Mouse (Mus musculus): ENCODE data around the gene Cox10. TPM values are rescaled to one million over a fixed set of nuclear protein-coding genes. Genes with fewer than 3 reads are reported as not detected.

Gene Cox10
- total and polyA plus RNA-seq, 3 experiments = 23.4 to 60.3 (median 35.2) TPM

- no peak overlapping the region for H3K9ac ChIP-seq (ENCODE audit: insufficient read depth, low read depth)
- no peak for DNase-seq (ENCODE audit: extremely low read depth)
- in situ Hi-C loops (cut with MboI; ENCODE audit: low pct_ligation_motif_present, low pct_unique_long_range_greater_than_20kb, low sequenced_read_pairs) (no loop called here), dilution Hi-C loops (cut with MboI; ENCODE audit: extremely low pct_ligation_motif_present, extremely low pct_unique_long_range_greater_than_20kb, low sequenced_read_pairs) (no loop called here)
- peaks cover 25 to 90% of the 10 kb centered on the region in 2 experiments for H3K36me3 ChIP-seq (replicated peaks in 1 of 2; ENCODE audit: control insufficient read depth in 1 of 2, insufficient read depth in 1 of 2, low read length in 1 of 2)
- no peak for TF ChIP-seq ZKSCAN1 (IDR thresholded peaks at IDR 0.05; ENCODE audit: borderline replicate concordance, low read depth, low read length)
- TF ChIP-seq PAX5 (IDR thresholded peaks at IDR 0.05; ENCODE audit: low read length) = no peak
- TF ChIP-seq KAT2A (IDR thresholded peaks at IDR 0.05; ENCODE audit: insufficient replicate concordance, low read length) = no peak
- TF ChIP-seq CHD2 (IDR thresholded peaks at IDR 0.05; ENCODE audit: low read length) = no peak
- no peak for TF ChIP-seq CTCF (conservative IDR thresholded peaks at IDR 0.05 in 1 of 2, IDR thresholded peaks at IDR 0.05 in 1 of 2; ENCODE audit: low read depth in 2 of 2, low read length in 2 of 2)
- TF ChIP-seq MAX (IDR thresholded peaks at IDR 0.05; ENCODE audit: low read length) = no peak
- TF ChIP-seq BHLHE40 (IDR thresholded peaks at IDR 0.05; ENCODE audit: low read depth, low read length) = no peak
- TF ChIP-seq ZNF384 (IDR thresholded peaks at IDR 0.05; ENCODE audit: low read depth, low read length) = no peak
- TF ChIP-seq EP300 (IDR thresholded peaks at IDR 0.05; ENCODE audit: low read length) = no peak
- TF ChIP-seq GABPA (IDR thresholded peaks at IDR 0.05; ENCODE audit: insufficient replicate concordance, low read depth, low read length) = no peak
- TF ChIP-seq JUND (conservative IDR thresholded peaks at IDR 0.05; ENCODE audit: low read depth, low read length) = no peak
- no peak for TF ChIP-seq SIN3A (IDR thresholded peaks at IDR 0.05; ENCODE audit: low read length)
- TF ChIP-seq MYC (IDR thresholded peaks at IDR 0.05; ENCODE audit: low read depth, low read length) = no peak
- no peak for TF ChIP-seq E2F4 (IDR thresholded peaks at IDR 0.05; ENCODE audit: insufficient replicate concordance, low read depth, low read length)
- no peak for TF ChIP-seq UBTF (IDR thresholded peaks at IDR 0.05; ENCODE audit: low read depth, low read length)
- no peak for TF ChIP-seq IRF4 (IDR thresholded peaks at IDR 0.05; ENCODE audit: low read depth, low read length)
- no peak for TF ChIP-seq ELF1 (IDR thresholded peaks at IDR 0.05; ENCODE audit: low read depth, low read length)
- no peak for TF ChIP-seq RAD21 (IDR thresholded peaks at IDR 0.05; ENCODE audit: low read depth, low read length)
- TF ChIP-seq MAZ (IDR thresholded peaks at IDR 0.05; ENCODE audit: low read depth, low read length) = no peak
- no peak for TF ChIP-seq RCOR1 (conservative IDR thresholded peaks at IDR 0.05; ENCODE audit: low read depth, low read length)
- peaks cover 0 to 17% of the 10 kb centered on the region in 2 experiments; a peak in 2 of 4 replicates for H3K4me1 ChIP-seq (ENCODE audit: control insufficient read depth in 1 of 2, insufficient read depth in 2 of 2)
- H3K79me2 ChIP-seq (replicated peaks; ENCODE audit: control insufficient read depth, extremely low read depth, insufficient read depth, poor library complexity, severe bottlenecking) = no peaks in the 10 kb centered on the region
- no peaks in the 10 kb centered on the region for H3K27me3 ChIP-seq (replicated peaks)
- H3K27ac ChIP-seq (ENCODE audit: insufficient read depth, low read depth) = no peak overlapping the region
- no peaks in the 10 kb centered on the region for H3K9me3 ChIP-seq (replicated peaks; ENCODE audit: low read length)
- H3K4me3 ChIP-seq (replicated peaks in 1 of 3; ENCODE audit: low read depth in 2 of 3, low read length in 2 of 3, poor library complexity in 1 of 3) = no peak overlapping the region
- H3K4me2 ChIP-seq (ENCODE audit: insufficient read depth, low read depth, poor library complexity, severe bottlenecking) = no peak overlapping the region
These were observed 107.8 kb downstream of the Cox10 start for GRCm38 (mm10) chr11:63971462-63971861.

GRCm38 (mm10) chr11:63970818-63971217 is 108.5 kb downstream of the Cox10 start:
- DNase-seq (ENCODE audit: extremely low read depth) = no peak
- in situ Hi-C loops (cut with MboI; ENCODE audit: low pct_ligation_motif_present, low pct_unique_long_range_greater_than_20kb, low sequenced_read_pairs) = no loop called here
- dilution Hi-C loops (cut with MboI; ENCODE audit: extremely low pct_ligation_motif_present, extremely low pct_unique_long_range_greater_than_20kb, low sequenced_read_pairs) = no loop called here
- H3K4me1 ChIP-seq (ENCODE audit: control insufficient read depth in 1 of 2, insufficient read depth in 2 of 2) = peaks cover 0 to 24% of the 10 kb centered on the region in 2 experiments; a peak in 3 of 4 replicates
- no peak overlapping the region for H3K27ac ChIP-seq (ENCODE audit: insufficient read depth, low read depth)
- H3K27me3 ChIP-seq (replicated peaks) = no peaks in the 10 kb centered on the region
- H3K9ac ChIP-seq (ENCODE audit: insufficient read depth, low read depth) = no peak overlapping the region
- H3K79me2 ChIP-seq (replicated peaks; ENCODE audit: control insufficient read depth, extremely low read depth, insufficient read depth, poor library complexity, severe bottlenecking) = no peaks in the 10 kb centered on the region
- H3K4me3 ChIP-seq (replicated peaks in 1 of 3; ENCODE audit: low read depth in 2 of 3, low read length in 2 of 3, poor library complexity in 1 of 3) = no peak overlapping the region
- H3K4me2 ChIP-seq (ENCODE audit: insufficient read depth, low read depth, poor library complexity, severe bottlenecking) = no peak overlapping the region
- H3K36me3 ChIP-seq (replicated peaks in 1 of 2; ENCODE audit: control insufficient read depth in 1 of 2, insufficient read depth in 1 of 2, low read length in 1 of 2) = peaks cover 21 to 90% of the 10 kb centered on the region in 2 experiments
- H3K9me3 ChIP-seq (replicated peaks; ENCODE audit: low read length) = no peaks in the 10 kb centered on the region
- TF ChIP-seq POLR2AphosphoS2 (IDR thresholded peaks at IDR 0.05; ENCODE audit: low read depth, low read length) = no peak
- no peak for TF ChIP-seq SMC3 (IDR thresholded peaks at IDR 0.05; ENCODE audit: low read depth, low read length)
- no peak for TF ChIP-seq KAT2A (IDR thresholded peaks at IDR 0.05; ENCODE audit: insufficient replicate concordance, low read length)
- no peak for TF ChIP-seq MAFK (IDR thresholded peaks at IDR 0.05; ENCODE audit: insufficient replicate concordance, low read length)
- TF ChIP-seq USF1 (IDR thresholded peaks at IDR 0.05; ENCODE audit: low read depth, low read length) = no peak
- TF ChIP-seq MEF2A (IDR thresholded peaks at IDR 0.05; ENCODE audit: borderline replicate concordance, low read depth, low read length) = no peak
- TF ChIP-seq ZNF384 (IDR thresholded peaks at IDR 0.05; ENCODE audit: low read depth, low read length) = no peak
- no peak for TF ChIP-seq JUND (conservative IDR thresholded peaks at IDR 0.05; ENCODE audit: low read depth, low read length)
- TF ChIP-seq PAX5 (IDR thresholded peaks at IDR 0.05; ENCODE audit: low read length) = no peak
- TF ChIP-seq NRF1 (IDR thresholded peaks at IDR 0.05; ENCODE audit: low read depth, low read length) = no peak
- TF ChIP-seq POLR2A (IDR thresholded peaks at IDR 0.05; ENCODE audit: low read depth, low read length) = no peak
- TF ChIP-seq RAD21 (IDR thresholded peaks at IDR 0.05; ENCODE audit: low read depth, low read length) = no peak
- no peak for TF ChIP-seq CHD1 (IDR thresholded peaks at IDR 0.05; ENCODE audit: low read depth, low read length)
- TF ChIP-seq USF2 (conservative IDR thresholded peaks at IDR 0.05; ENCODE audit: low read depth, low read length) = no peak
- TF ChIP-seq BHLHE40 (IDR thresholded peaks at IDR 0.05; ENCODE audit: low read depth, low read length) = no peak
- TF ChIP-seq MXI1 (IDR thresholded peaks at IDR 0.05; ENCODE audit: low read depth, low read length) = no peak
- no peak for TF ChIP-seq JUN (IDR thresholded peaks at IDR 0.05; ENCODE audit: insufficient read depth, low read depth, low read length)
- TF ChIP-seq ELF1 (IDR thresholded peaks at IDR 0.05; ENCODE audit: low read depth, low read length) = no peak

All from CH12.LX (cell line).